Mouse (Mus musculus): ENCODE measurements around the gene Kctd20. TPM values are rescaled to one million over a fixed set of nuclear protein-coding genes. Genes with fewer than 3 reads are reported as not detected.

The Kctd20 gene
- polyA plus RNA-seq, 1 experiment from 2014 or later: 82.0 TPM

GRCm38 (mm10) chr17:28915060-28915628, 36.6 kb upstream of the Kctd20 start, which contains the start of gene 4930539E08Rik:
4930539E08Rik (minus strand) TSS chr17:28915324.
- no peaks in the 10 kb centered on the region for H3K9me3 ChIP-seq (replicated peaks; ENCODE audit: control insufficient read depth, low read length)
- ATAC-seq (ENCODE audit: low read depth): no peak
- H3K4me3 ChIP-seq (ENCODE audit: low read depth, low read length): no peak within 1 kb of the TSS
- H3K4me1 ChIP-seq (ENCODE audit: control insufficient read depth, low read depth, low read length): no peaks in the 10 kb centered on the region
- no peak within 1 kb of the TSS for H3K4me2 ChIP-seq (ENCODE audit: low read depth, low read length)
- H3K27ac ChIP-seq (ENCODE audit: low read length): no peak within 1 kb of the TSS
- H3K9ac ChIP-seq (ENCODE audit: low read depth, low read length): no peak within 1 kb of the TSS
- no peaks in the 10 kb centered on the region for H3K27me3 ChIP-seq (ENCODE audit: control insufficient read depth, insufficient read depth, low read depth, low read length)
- 58% methylated on average over 12 of the region's 12 CpGs for WGBS (ENCODE audit: insufficient replicate concordance)
- no peaks in the 10 kb centered on the region for H3K36me3 ChIP-seq (ENCODE audit: control insufficient read depth, insufficient read depth)

GRCm38 (mm10) chr17:28916520-28916919, 35.2 kb upstream of the Kctd20 start:
- Histone ChIP-seq H3K4me3 (ENCODE audit: low read depth, low read length) (no peak overlapping the region), H3K4me2 (ENCODE audit: low read depth, low read length) (no peak overlapping the region), H3K27ac (ENCODE audit: low read length) (no peak overlapping the region), H3K9me3 (replicated peaks; ENCODE audit: control insufficient read depth, low read length) (no peaks in the 10 kb centered on the region), H3K27me3 (ENCODE audit: control insufficient read depth, insufficient read depth, low read depth, low read length) (no peaks in the 10 kb centered on the region), H3K9ac (ENCODE audit: low read depth, low read length) (no peak overlapping the region), H3K36me3 (ENCODE audit: control insufficient read depth, insufficient read depth) (no peaks in the 10 kb centered on the region), H3K4me1 (ENCODE audit: control insufficient read depth, low read depth, low read length) (peaks cover 3% of the 10 kb centered on the region)
- WGBS (ENCODE audit: insufficient replicate concordance): 89% methylated on average over 1 of the region's 1 CpGs
- no peak for ATAC-seq (ENCODE audit: low read depth)

GRCm38 (mm10) chr17:28921086-28921485, 30.7 kb upstream of the Kctd20 start:
- Histone ChIP-seq H3K4me3 (ENCODE audit: low read depth, low read length) (no peak overlapping the region), H3K4me1 (ENCODE audit: control insufficient read depth, low read depth, low read length) (peaks cover 3% of the 10 kb centered on the region), H3K9ac (ENCODE audit: low read depth, low read length) (no peak overlapping the region), H3K27me3 (ENCODE audit: control insufficient read depth, insufficient read depth, low read depth, low read length) (no peaks in the 10 kb centered on the region), H3K27ac (ENCODE audit: low read length) (no peak overlapping the region), H3K4me2 (ENCODE audit: low read depth, low read length) (no peak overlapping the region), H3K36me3 (ENCODE audit: control insufficient read depth, insufficient read depth) (no peaks in the 10 kb centered on the region), H3K9me3 (replicated peaks; ENCODE audit: control insufficient read depth, low read length) (no peaks in the 10 kb centered on the region)
- WGBS (ENCODE audit: insufficient replicate concordance): 50% methylated on average over 8 of the region's 8 CpGs
- ATAC-seq (ENCODE audit: low read depth): no peak

DNA sequence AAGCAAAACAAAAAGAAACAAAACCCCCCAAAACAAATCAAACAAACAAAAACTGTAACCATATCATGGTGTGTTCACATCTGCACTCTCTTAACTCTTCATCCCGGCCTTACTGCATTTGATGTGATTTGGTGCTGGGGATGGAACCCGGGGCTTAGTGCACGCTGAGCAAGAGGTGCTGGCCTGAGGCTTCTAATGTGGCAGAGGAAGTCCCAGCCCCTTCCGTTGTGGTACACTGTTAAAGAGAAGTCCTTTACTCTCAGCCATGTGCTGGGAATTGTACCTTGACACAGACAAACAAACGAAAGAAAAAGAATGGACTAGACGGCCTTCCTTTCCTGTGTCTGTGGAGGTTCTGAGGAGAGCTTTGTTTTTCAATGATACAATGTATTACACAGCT, 29.7 kb upstream of the Kctd20 start:
- Histone ChIP-seq H3K27ac (ENCODE audit: low read length) (no peak overlapping the region), H3K4me2 (ENCODE audit: low read depth, low read length) (no peak overlapping the region)

DNA sequence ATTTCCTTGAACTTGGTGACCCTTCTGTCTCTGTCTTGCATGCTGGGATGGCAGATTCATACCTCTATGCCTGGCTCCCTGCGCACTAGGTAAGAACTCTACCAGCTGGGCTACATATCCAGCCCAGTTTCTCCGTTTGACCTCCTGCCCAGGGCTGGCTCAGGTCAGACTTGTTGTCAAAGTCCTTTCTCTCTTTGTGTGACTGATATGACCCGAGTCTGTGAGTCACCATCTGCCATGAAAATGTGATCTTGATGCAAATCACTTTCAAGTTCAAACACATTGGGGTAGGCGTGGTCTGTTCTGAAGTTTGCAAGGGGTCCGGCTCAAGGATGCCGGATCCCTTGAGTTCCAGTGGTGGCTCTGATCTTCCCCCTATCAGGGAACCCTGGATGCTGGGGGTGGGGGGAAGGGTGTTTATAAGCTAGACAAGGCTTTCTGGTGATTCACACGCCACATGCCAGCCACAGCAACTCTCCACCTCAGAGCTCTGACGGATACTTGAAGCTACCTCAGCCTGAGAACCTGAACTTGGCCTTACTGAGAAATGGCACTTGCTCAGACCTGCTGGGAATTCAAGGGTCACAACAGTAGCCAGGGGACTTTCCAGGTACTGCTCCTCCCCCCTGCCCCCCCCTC, 26.7 kb upstream of the Kctd20 start:
- no peak overlapping the region for H3K9ac ChIP-seq (ENCODE audit: low read depth, low read length)
- H3K27me3 ChIP-seq (ENCODE audit: control insufficient read depth, insufficient read depth, low read depth, low read length): no peaks in the 10 kb centered on the region
- H3K4me1 ChIP-seq (ENCODE audit: control insufficient read depth, low read depth, low read length): peaks cover 26% of the 10 kb centered on the region
- H3K27ac ChIP-seq (ENCODE audit: low read length): no peak overlapping the region
- no peak for ATAC-seq (ENCODE audit: low read depth)
- H3K4me2 ChIP-seq (ENCODE audit: low read depth, low read length): no peak overlapping the region
- 76% methylated on average over 8 of the region's 8 CpGs for WGBS (ENCODE audit: insufficient replicate concordance)
- no peak overlapping the region for H3K4me3 ChIP-seq (ENCODE audit: low read depth, low read length)
- no peaks in the 10 kb centered on the region for H3K9me3 ChIP-seq (replicated peaks; ENCODE audit: control insufficient read depth, low read length)
- H3K36me3 ChIP-seq (ENCODE audit: control insufficient read depth, insufficient read depth): no peaks in the 10 kb centered on the region

More for the DNA sequence above, 29.7 kb upstream of the Kctd20 start:
- 15% methylated on average over 6 of the region's 6 CpGs for WGBS (ENCODE audit: insufficient replicate concordance)
- Histone ChIP-seq H3K36me3 (ENCODE audit: control insufficient read depth, insufficient read depth) (no peaks in the 10 kb centered on the region), H3K4me3 (ENCODE audit: low read depth, low read length) (no peak overlapping the region), H3K27me3 (ENCODE audit: control insufficient read depth, insufficient read depth, low read depth, low read length) (no peaks in the 10 kb centered on the region), H3K9me3 (replicated peaks; ENCODE audit: control insufficient read depth, low read length) (no peaks in the 10 kb centered on the region), H3K4me1 (ENCODE audit: control insufficient read depth, low read depth, low read length) (peaks cover 9% of the 10 kb centered on the region), H3K9ac (ENCODE audit: low read depth, low read length) (no peak overlapping the region)
- no peak for ATAC-seq (ENCODE audit: low read depth)

- no peak overlapping the region for H3K4me2 ChIP-seq (ENCODE audit: low read depth, low read length)
- no peaks in the 10 kb centered on the region for H3K36me3 ChIP-seq (ENCODE audit: control insufficient read depth, insufficient read depth)
- peaks cover 35% of the 10 kb centered on the region for H3K4me1 ChIP-seq (ENCODE audit: control insufficient read depth, low read depth, low read length)
- no peaks in the 10 kb centered on the region for H3K27me3 ChIP-seq (ENCODE audit: control insufficient read depth, insufficient read depth, low read depth, low read length)
- no peak overlapping the region for H3K9ac ChIP-seq (ENCODE audit: low read depth, low read length)
- no peak overlapping the region for H3K27ac ChIP-seq (ENCODE audit: low read length)
- no peaks in the 10 kb centered on the region for H3K9me3 ChIP-seq (replicated peaks; ENCODE audit: control insufficient read depth, low read length)
- no peak overlapping the region for H3K4me3 ChIP-seq (ENCODE audit: low read depth, low read length)
- ATAC-seq (ENCODE audit: low read depth): no peak
- WGBS (ENCODE audit: insufficient replicate concordance): 11% methylated on average over 13 of the region's 13 CpGs
Observed at GRCm38 (mm10) chr17:28926380-28926779, 25.4 kb upstream of the Kctd20 start.

- no peak overlapping the region for H3K4me2 ChIP-seq (ENCODE audit: low read depth, low read length)
- 36% methylated on average over 15 of the region's 15 CpGs for WGBS (ENCODE audit: insufficient replicate concordance)
Observed at GRCm38 (mm10) chr17:28926866-28927635, 24.7 kb upstream of the Kctd20 start.

DNA sequence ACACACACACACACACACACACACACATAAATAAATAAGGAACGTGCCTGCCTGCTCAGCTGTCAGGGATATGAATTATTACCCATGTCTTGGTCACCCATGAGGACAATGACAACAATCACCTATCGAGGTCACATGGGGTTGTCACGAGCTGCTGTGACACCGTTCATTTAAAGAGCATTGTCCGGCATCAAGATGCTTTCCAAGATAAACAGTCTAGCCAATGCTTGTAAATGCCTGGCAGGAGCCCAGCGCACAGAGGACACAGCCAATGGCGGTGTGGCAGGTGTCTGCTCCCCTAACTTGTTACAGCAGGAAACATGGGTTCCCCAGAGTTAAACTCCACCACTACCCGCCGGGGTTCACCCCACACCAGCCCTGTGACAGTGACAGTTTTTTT, 23.7 kb upstream of the Kctd20 start:
- H3K4me1 ChIP-seq (ENCODE audit: control insufficient read depth, low read depth, low read length): peaks cover 40% of the 10 kb centered on the region
- no peaks in the 10 kb centered on the region for H3K27me3 ChIP-seq (ENCODE audit: control insufficient read depth, insufficient read depth, low read depth, low read length)
- H3K27ac ChIP-seq (ENCODE audit: low read length): 0 out of 2 replicates have a peak overlapping the region, but pooled peaks have one; percentile 12
- 66% methylated on average over 9 of the region's 9 CpGs for WGBS (ENCODE audit: insufficient replicate concordance)
- H3K4me3 ChIP-seq (ENCODE audit: low read depth, low read length): no peak overlapping the region
- no peak overlapping the region for H3K4me2 ChIP-seq (ENCODE audit: low read depth, low read length)
- H3K9me3 ChIP-seq (replicated peaks; ENCODE audit: control insufficient read depth, low read length): no peaks in the 10 kb centered on the region
- no peaks in the 10 kb centered on the region for H3K36me3 ChIP-seq (ENCODE audit: control insufficient read depth, insufficient read depth)
- ATAC-seq (ENCODE audit: low read depth): no peak
- H3K9ac ChIP-seq (ENCODE audit: low read depth, low read length): no peak overlapping the region

More at GRCm38 (mm10) chr17:28926866-28927635, 24.7 kb upstream of the Kctd20 start:
- no peaks in the 10 kb centered on the region for H3K36me3 ChIP-seq (ENCODE audit: control insufficient read depth, insufficient read depth)
- peaks cover 40% of the 10 kb centered on the region for H3K4me1 ChIP-seq (ENCODE audit: control insufficient read depth, low read depth, low read length)
- ATAC-seq (ENCODE audit: low read depth): no peak
- H3K9ac ChIP-seq (ENCODE audit: low read depth, low read length): no peak overlapping the region
- peak overlapping the region; percentile 65 for H3K27ac ChIP-seq (ENCODE audit: low read length)
- no peaks in the 10 kb centered on the region for H3K9me3 ChIP-seq (replicated peaks; ENCODE audit: control insufficient read depth, low read length)
- H3K4me3 ChIP-seq (ENCODE audit: low read depth, low read length): no peak overlapping the region
- H3K27me3 ChIP-seq (ENCODE audit: control insufficient read depth, insufficient read depth, low read depth, low read length): no peaks in the 10 kb centered on the region

DNA sequence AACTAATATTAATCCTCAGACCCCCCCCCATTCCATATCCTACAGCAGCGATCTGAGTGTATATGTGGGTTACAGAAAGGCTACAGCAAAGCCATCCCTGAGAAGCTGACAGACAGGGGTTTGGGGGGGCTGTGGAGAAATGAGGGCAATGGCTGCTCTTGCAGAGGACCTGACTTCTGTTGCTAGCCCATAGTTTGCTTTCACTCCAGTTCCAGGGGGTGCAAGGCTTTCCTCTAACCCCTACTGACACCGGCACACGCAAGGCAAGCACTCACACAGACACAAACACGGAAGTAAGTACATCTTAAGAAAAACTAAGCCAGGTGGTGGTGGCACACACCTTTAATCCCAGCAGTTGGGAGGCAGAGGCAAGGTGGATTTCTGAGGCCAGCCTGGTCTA, 22.4 kb upstream of the Kctd20 start:
- peaks cover 40% of the 10 kb centered on the region for H3K4me1 ChIP-seq (ENCODE audit: control insufficient read depth, low read depth, low read length)
- no peaks in the 10 kb centered on the region for H3K36me3 ChIP-seq (ENCODE audit: control insufficient read depth, insufficient read depth)
- H3K27ac ChIP-seq (ENCODE audit: low read length): peak overlapping the region; percentile 96
- H3K9me3 ChIP-seq (replicated peaks; ENCODE audit: control insufficient read depth, low read length): no peaks in the 10 kb centered on the region
- peak overlapping the region; percentile 33 for H3K9ac ChIP-seq (ENCODE audit: low read depth, low read length)
- ATAC-seq (ENCODE audit: low read depth): no peak
- H3K4me3 ChIP-seq (ENCODE audit: low read depth, low read length): no peak overlapping the region
- 81% methylated on average over 4 of the region's 4 CpGs for WGBS (ENCODE audit: insufficient replicate concordance)
- H3K27me3 ChIP-seq (ENCODE audit: control insufficient read depth, insufficient read depth, low read depth, low read length): no peaks in the 10 kb centered on the region
- H3K4me2 ChIP-seq (ENCODE audit: low read depth, low read length): no peak overlapping the region

Measured in liver, embryonic 16.5 days (tissue).